Mouse (Mus musculus): ENCODE results near the gene Cyp2c70. TPM values are rescaled to one million over a fixed set of nuclear protein-coding genes. Genes with fewer than 3 reads are reported as not detected.
A peak's percentile ranks its signal among the peaks of the same experiment; 100 is the strongest.
"Not testable (repeated sequence)": the region's sequence is repeated elsewhere in the genome, so short reads cannot be mapped to it uniquely, and the experiment has no call there.

Gene Cyp2c70
- not detected in 2 replicates for polyA plus RNA-seq (2015; fragmentation: Nextera tagmentation; extraction: Ambion mirVana)

- H3K4me2 ChIP-seq (ENCODE audit: low read length), result no peak within 1 kb of the TSS
- 90% methylated on average over 5 of the region's 5 CpGs for WGBS
- H3K9ac ChIP-seq (ENCODE audit: low read depth, low read length), result no peak within 1 kb of the TSS
- H3K4me3 ChIP-seq (ENCODE audit: low read length), result no peak within 1 kb of the TSS
- no peaks in the 10 kb centered on the region for H3K4me1 ChIP-seq (ENCODE audit: control insufficient read depth, insufficient read depth, low read depth, low read length)
- H3K27ac ChIP-seq (ENCODE audit: low read depth, low read length), result no peak within 1 kb of the TSS
- H3K9me3 ChIP-seq (ENCODE audit: control insufficient read depth, low read length), result no peaks in the 10 kb centered on the region
- no peaks in the 10 kb centered on the region for H3K36me3 ChIP-seq (ENCODE audit: control insufficient read depth, insufficient read depth, low read length)
- H3K27me3 ChIP-seq (replicated peaks; ENCODE audit: control insufficient read depth, insufficient read depth, low read length), result no peaks in the 10 kb centered on the region
- no peak for ATAC-seq
Observed at GRCm38 (mm10) chr19:40187160-40187559, at the start of gene Cyp2c70. Cyp2c70 (minus strand) TSS chr19:40187333.

GRCm38 (mm10) chr19:40232560-40232959 lies 45.4 kb upstream of the Cyp2c70 start:
- Histone ChIP-seq H3K4me1 (ENCODE audit: control insufficient read depth, insufficient read depth, low read depth, low read length) (no peaks in the 10 kb centered on the region), H3K27me3 (replicated peaks; ENCODE audit: control insufficient read depth, insufficient read depth, low read length) (no peaks in the 10 kb centered on the region), H3K9ac (ENCODE audit: low read depth, low read length) (no peak overlapping the region), H3K36me3 (ENCODE audit: control insufficient read depth, insufficient read depth, low read length) (no peaks in the 10 kb centered on the region), H3K4me2 (ENCODE audit: low read length) (no peak overlapping the region), H3K4me3 (ENCODE audit: low read length) (no peak overlapping the region), H3K27ac (ENCODE audit: low read depth, low read length) (no peak overlapping the region), H3K9me3 (ENCODE audit: control insufficient read depth, low read length) (no peaks in the 10 kb centered on the region)
- 92% methylated on average over 2 of the region's 2 CpGs for WGBS
- ATAC-seq, result no peak

GRCm38 (mm10) chr19:40231825-40232541 lies 44.9 kb upstream of the Cyp2c70 start:
- Histone ChIP-seq H3K9me3 (ENCODE audit: control insufficient read depth, low read length) (no peaks in the 10 kb centered on the region), H3K9ac (ENCODE audit: low read depth, low read length) (no peak overlapping the region), H3K4me2 (ENCODE audit: low read length) (no peak overlapping the region), H3K4me3 (ENCODE audit: low read length) (no peak overlapping the region), H3K27me3 (replicated peaks; ENCODE audit: control insufficient read depth, insufficient read depth, low read length) (no peaks in the 10 kb centered on the region), H3K36me3 (ENCODE audit: control insufficient read depth, insufficient read depth, low read length) (no peaks in the 10 kb centered on the region), H3K27ac (ENCODE audit: low read depth, low read length) (no peak overlapping the region), H3K4me1 (ENCODE audit: control insufficient read depth, insufficient read depth, low read depth, low read length) (no peaks in the 10 kb centered on the region)
- no peak for ATAC-seq
- WGBS, result 78% methylated on average over 7 of the region's 7 CpGs

- no peak overlapping the region for H3K4me3 ChIP-seq (ENCODE audit: low read length)
- WGBS, result 88% methylated on average over 13 of the region's 13 CpGs
- no peaks in the 10 kb centered on the region for H3K9me3 ChIP-seq (ENCODE audit: control insufficient read depth, low read length)
- H3K27ac ChIP-seq (ENCODE audit: low read depth, low read length), result no peak overlapping the region
- no peak overlapping the region for H3K9ac ChIP-seq (ENCODE audit: low read depth, low read length)
- ATAC-seq, result no peak
- H3K27me3 ChIP-seq (replicated peaks; ENCODE audit: control insufficient read depth, insufficient read depth, low read length), result no peaks in the 10 kb centered on the region
- no peak overlapping the region for H3K4me2 ChIP-seq (ENCODE audit: low read length)
- H3K4me1 ChIP-seq (ENCODE audit: control insufficient read depth, insufficient read depth, low read depth, low read length), result no peaks in the 10 kb centered on the region
- H3K36me3 ChIP-seq (ENCODE audit: control insufficient read depth, insufficient read depth, low read length), result no peaks in the 10 kb centered on the region
Observed at GRCm38 (mm10) chr19:40231074-40231738, 44.1 kb upstream of the Cyp2c70 start.

GRCm38 (mm10) chr19:40226516-40227151 lies 39.5 kb upstream of the Cyp2c70 start:
- H3K4me3 ChIP-seq (ENCODE audit: low read length), result no peak overlapping the region
- H3K9me3 ChIP-seq (ENCODE audit: control insufficient read depth, low read length), result no peaks in the 10 kb centered on the region
- ATAC-seq, result no peak
- H3K27me3 ChIP-seq (replicated peaks; ENCODE audit: control insufficient read depth, insufficient read depth, low read length), result no peaks in the 10 kb centered on the region
- no peaks in the 10 kb centered on the region for H3K4me1 ChIP-seq (ENCODE audit: control insufficient read depth, insufficient read depth, low read depth, low read length)
- no peak overlapping the region for H3K9ac ChIP-seq (ENCODE audit: low read depth, low read length)
- no peak overlapping the region for H3K4me2 ChIP-seq (ENCODE audit: low read length)
- WGBS, result 91% methylated on average over 12 of the region's 12 CpGs
- H3K36me3 ChIP-seq (ENCODE audit: control insufficient read depth, insufficient read depth, low read length), result no peaks in the 10 kb centered on the region
- no peak overlapping the region for H3K27ac ChIP-seq (ENCODE audit: low read depth, low read length)

GRCm38 (mm10) chr19:40225761-40226110 lies 38.6 kb upstream of the Cyp2c70 start:
- WGBS, result 69% methylated on average over 5 of the region's 5 CpGs
- Histone ChIP-seq H3K4me1 (ENCODE audit: control insufficient read depth, insufficient read depth, low read depth, low read length) (no peaks in the 10 kb centered on the region), H3K9ac (ENCODE audit: low read depth, low read length) (no peak overlapping the region), H3K9me3 (ENCODE audit: control insufficient read depth, low read length) (no peaks in the 10 kb centered on the region), H3K36me3 (ENCODE audit: control insufficient read depth, insufficient read depth, low read length) (no peaks in the 10 kb centered on the region), H3K4me3 (ENCODE audit: low read length) (no peak overlapping the region), H3K27me3 (replicated peaks; ENCODE audit: control insufficient read depth, insufficient read depth, low read length) (no peaks in the 10 kb centered on the region), H3K4me2 (ENCODE audit: low read length) (no peak overlapping the region), H3K27ac (ENCODE audit: low read depth, low read length) (no peak overlapping the region)
- ATAC-seq, result no peak

GRCm38 (mm10) chr19:40225102-40225760 lies 38.1 kb upstream of the Cyp2c70 start:
- no peaks in the 10 kb centered on the region for H3K4me1 ChIP-seq (ENCODE audit: control insufficient read depth, insufficient read depth, low read depth, low read length)
- peak; percentile 90 for ATAC-seq
- H3K27me3 ChIP-seq (replicated peaks; ENCODE audit: control insufficient read depth, insufficient read depth, low read length), result no peaks in the 10 kb centered on the region
- no peak overlapping the region for H3K4me2 ChIP-seq (ENCODE audit: low read length)
- no peaks in the 10 kb centered on the region for H3K9me3 ChIP-seq (ENCODE audit: control insufficient read depth, low read length)
- no peak overlapping the region for H3K27ac ChIP-seq (ENCODE audit: low read depth, low read length)
- no peak overlapping the region for H3K9ac ChIP-seq (ENCODE audit: low read depth, low read length)
- 65% methylated on average over 5 of the region's 5 CpGs for WGBS
- H3K36me3 ChIP-seq (ENCODE audit: control insufficient read depth, insufficient read depth, low read length), result no peaks in the 10 kb centered on the region
- H3K4me3 ChIP-seq (ENCODE audit: low read length), result no peak overlapping the region

- not testable (repeated sequence) for ATAC-seq
- 94% methylated on average over 9 of the region's 9 CpGs for WGBS
Observed at GRCm38 (mm10) chr19:40222307-40222706, 35.2 kb upstream of the Cyp2c70 start.

GRCm38 (mm10) chr19:40220878-40221277 lies 33.7 kb upstream of the Cyp2c70 start:
- Histone ChIP-seq H3K9ac (ENCODE audit: low read depth, low read length) (no peak overlapping the region), H3K27me3 (replicated peaks; ENCODE audit: control insufficient read depth, insufficient read depth, low read length) (no peaks in the 10 kb centered on the region), H3K4me3 (ENCODE audit: low read length) (no peak overlapping the region), H3K36me3 (ENCODE audit: control insufficient read depth, insufficient read depth, low read length) (no peaks in the 10 kb centered on the region), H3K4me1 (ENCODE audit: control insufficient read depth, insufficient read depth, low read depth, low read length) (no peaks in the 10 kb centered on the region), H3K4me2 (ENCODE audit: low read length) (no peak overlapping the region), H3K27ac (ENCODE audit: low read depth, low read length) (no peak overlapping the region), H3K9me3 (ENCODE audit: control insufficient read depth, low read length) (no peaks in the 10 kb centered on the region)
- no peak for ATAC-seq
- 77% methylated on average over 5 of the region's 5 CpGs for WGBS

More at GRCm38 (mm10) chr19:40222307-40222706, 35.2 kb upstream of the Cyp2c70 start:
- H3K4me1 ChIP-seq (ENCODE audit: control insufficient read depth, insufficient read depth, low read depth, low read length); H3K9ac ChIP-seq (ENCODE audit: low read depth, low read length); H3K27me3 ChIP-seq (replicated peaks; ENCODE audit: control insufficient read depth, insufficient read depth, low read length); H3K4me3 ChIP-seq (ENCODE audit: low read length); H3K4me2 ChIP-seq (ENCODE audit: low read length); H3K36me3 ChIP-seq (ENCODE audit: control insufficient read depth, insufficient read depth, low read length); H3K9me3 ChIP-seq (ENCODE audit: control insufficient read depth, low read length); H3K27ac ChIP-seq (ENCODE audit: low read depth, low read length): not testable (repeated sequence)
